Mouse (Mus musculus): ENCODE measurements around the gene Acbd3.
A peak's percentile ranks its signal among the peaks of the same experiment; 100 is the strongest.

The Acbd3 gene

GRCm38 (mm10) chr1:180725704-180726179, at the start of gene Acbd3:
TSS of gene Acbd3 (plus strand) at chr1:180726043.
- peak; percentile 81 for DNase-seq (ENCODE audit: low read depth, low spot score)

GRCm38 (mm10) chr1:180691284-180691683, 34.6 kb upstream of the Acbd3 start:
- DNase-seq (ENCODE audit: low read depth, low spot score) = no peak

- DNase-seq (ENCODE audit: low read depth, low spot score) = no peak
Measured at GRCm38 (mm10) chr1:180696626-180697352, 29.1 kb upstream of the Acbd3 start, which contains the start of gene Mixl1. TSS of gene Mixl1 (minus strand) at chr1:180697034.

GRCm38 (mm10) chr1:180698063-180698462, 27.8 kb upstream of the Acbd3 start:
- no peak for DNase-seq (ENCODE audit: low read depth, low spot score)

- DNase-seq (ENCODE audit: low read depth, low spot score) = no peak
Measured at GRCm38 (mm10) chr1:180703400-180703799, 22.4 kb upstream of the Acbd3 start.

- no peak for DNase-seq (ENCODE audit: low read depth, low spot score)
Measured at GRCm38 (mm10) chr1:180707368-180707767, 18.5 kb upstream of the Acbd3 start.

GRCm38 (mm10) chr1:180707813-180708212, 18.0 kb upstream of the Acbd3 start:
- DNase-seq (ENCODE audit: low read depth, low spot score) = no peak

GRCm38 (mm10) chr1:180708935-180709776, 16.7 kb upstream of the Acbd3 start:
- DNase-seq (ENCODE audit: low read depth, low spot score) = no peak

- DNase-seq (ENCODE audit: low read depth, low spot score) = no peak
Measured at GRCm38 (mm10) chr1:180718756-180719155, 7.1 kb upstream of the Acbd3 start.

GRCm38 (mm10) chr1:180719483-180719882, 6.4 kb upstream of the Acbd3 start:
- no peak for DNase-seq (ENCODE audit: low read depth, low spot score)

- peak; percentile 12 for DNase-seq (ENCODE audit: low read depth, low spot score)
Measured at GRCm38 (mm10) chr1:180719951-180720689, 5.7 kb upstream of the Acbd3 start.

- no peak for DNase-seq (ENCODE audit: low read depth, low spot score)
Measured at GRCm38 (mm10) chr1:180722608-180723007, 3.2 kb upstream of the Acbd3 start.

GRCm38 (mm10) chr1:180723701-180724238, 2.1 kb upstream of the Acbd3 start:
- no peak for DNase-seq (ENCODE audit: low read depth, low spot score)

GRCm38 (mm10) chr1:180726183-180726582, 340 bp downstream of the Acbd3 start:
- DNase-seq (ENCODE audit: low read depth, low spot score) = no peak

- no peak for DNase-seq (ENCODE audit: low read depth, low spot score)
Measured at GRCm38 (mm10) chr1:180729231-180729630, 3.4 kb downstream of the Acbd3 start.

- DNase-seq (ENCODE audit: low read depth, low spot score) = no peak
Measured at GRCm38 (mm10) chr1:180747827-180748226, 22.0 kb downstream of the Acbd3 start.

- DNase-seq (ENCODE audit: low read depth, low spot score) = no peak
Measured at GRCm38 (mm10) chr1:180752115-180752514, 26.3 kb downstream of the Acbd3 start.

GRCm38 (mm10) chr1:180754376-180754775, 28.5 kb downstream of the Acbd3 start:
- no peak for DNase-seq (ENCODE audit: low read depth, low spot score)

GRCm38 (mm10) chr1:180756711-180757110, 30.9 kb downstream of the Acbd3 start:
- DNase-seq (ENCODE audit: low read depth, low spot score) = no peak

- no peak for DNase-seq (ENCODE audit: low read depth, low spot score)
Measured at GRCm38 (mm10) chr1:180757252-180757955, 31.6 kb downstream of the Acbd3 start.

- DNase-seq (ENCODE audit: low read depth, low spot score) = no peak
Measured at GRCm38 (mm10) chr1:180757956-180758520, 32.2 kb downstream of the Acbd3 start.

Data from telencephalon, adult 2 months (tissue).